In the genomic region with DNA sequence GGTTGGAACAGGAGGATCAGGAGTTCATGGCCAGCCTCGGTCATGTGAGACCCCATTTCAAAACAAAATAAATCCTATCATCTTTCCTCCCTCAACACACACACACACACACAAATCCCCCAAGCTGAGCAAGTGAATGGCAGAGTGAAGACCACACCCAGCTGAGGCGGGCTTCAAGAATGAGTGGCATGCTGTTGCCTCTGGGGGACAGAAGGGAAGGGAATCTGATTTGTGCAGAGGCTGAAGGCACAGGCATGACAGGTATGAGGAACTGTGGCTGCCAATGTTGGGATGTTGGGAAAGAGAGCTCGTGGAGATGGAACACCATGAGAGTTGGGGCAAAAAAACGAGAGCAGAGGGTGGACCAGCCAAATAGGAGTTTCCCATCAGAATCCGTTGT, we compare ENCODE assay signal across 16 mouse cellular contexts. TPM values are rescaled to one million over a fixed set of nuclear protein-coding genes. Genes with fewer than 3 reads are reported as not detected.
DNase-seq lines count a peak whose midpoint lies in the region.
"Had no signal": no experiment of that assay in that cellular context is flagged by ENCODE, and none has a peak within 500 bp of the region (broad histone marks: within the 10 kb centered on the region; RNA-seq: fewer than 3 reads in every experiment).

No protein-coding gene starts in this region.

- intact Hi-C loops in heart, postnatal 14 days (cut with DNase I): no loop called here

- peak; percentile 48 for DNase-seq in heart, adult 11 months
- no peak for DNase-seq in heart, postnatal 14 days
- DNase-seq in 3T3-L1 (ENCODE audit: low read depth, low spot score): peak; percentile 59
- DNase-seq in ES-CJ7 (ENCODE audit: low read depth, low spot score): peak; percentile 72
- peak; percentile 85 for DNase-seq in ZHBTc4 (ENCODE audit: low read depth, low spot score)
- DNase-seq in MN1 (ENCODE audit: low spot score): no peak
- DNase-seq in adrenal gland, adult (ENCODE audit: inconsistent age in 2 of 2, low spot score in 1 of 2): no peak
- DNase-seq: adrenal gland, adult 8-10 months; adrenal gland, postnatal 36 days; cerebellum, adult 2 months; cerebellum, postnatal 10 days; gastrocnemius, postnatal 10 days; heart, adult 2 months had no signal

RNA-seq across cellular contexts. Expression of a gene that starts 8.7 kb away (rescaled TPM):
- total RNA-seq in heart, postnatal 14 days (2021): 100 to 1,000 TPM in 1 of 2 experiments, 10 to 100 TPM in 1; 98.6 to 163 TPM

RNA-seq across cellular contexts. Expression of a gene that starts 26.5 kb away (rescaled TPM):
- total RNA-seq in heart, postnatal 14 days (2021): 10 to 100 TPM; 32.9 to 35.2 TPM

RNA-seq across cellular contexts. Expression of a gene that starts 28.9 kb away (rescaled TPM):
- total RNA-seq in heart, postnatal 14 days (2021): not detected
- total RNA-seq: adrenal gland, adult 8-10 months; adrenal gland, postnatal 36 days; CH12.LX; gastrocnemius, postnatal 10 days; gastrocnemius, postnatal 4 days; heart, adult 2 months; heart, postnatal 25 days had no signal

Comparison
In these comparisons a context has a peak if more than half of its experiments do, and no peak if none do; other contexts are left out.
1. DNase-seq: peak in heart, adult 11 months (single experiment), 3T3-L1 (single experiment), ES-CJ7 (single experiment) and ZHBTc4 (single experiment); none in heart, postnatal 14 days (0 of 2), MN1 (single experiment) and adrenal gland, adult (0 of 2).